ENCODE assay signal across 24 mouse cellular contexts in genomic region chr14:71053788-71054641, GRCm38 (mm10).
DNase-seq lines count a peak whose midpoint lies in the region; ATAC-seq and TF ChIP-seq lines count a peak whose summit lies in the region.
"Had no signal": no experiment of that assay in that cellular context is flagged by ENCODE, and none has a peak within 500 bp of the region (broad histone marks: within the 10 kb centered on the region; RNA-seq: fewer than 3 reads in every experiment).

No protein-coding gene starts in this region.

- peak; percentile 69 for ATAC-seq in hindbrain, embryonic 13.5 days (ENCODE audit: low FRiP score)
- ATAC-seq in midbrain, embryonic 13.5 days, result peak; percentile 45; the same call in 1 of the 2 replicates
- peak; percentile 84; the same call in 1 of the 2 replicates for ATAC-seq in embryonic facial prominence, embryonic 14.5 days (ENCODE audit: low read depth)
- ATAC-seq in midbrain, postnatal 0 days (ENCODE audit: low FRiP score), result no peak
- ATAC-seq: forebrain, embryonic 15.5 days; intestine, postnatal 0 days; liver, postnatal 0 days had no signal

- H3K4me2 ChIP-seq in hindbrain, embryonic 13.5 days, result no peak overlapping the region
- no peak overlapping the region for H3K4me2 ChIP-seq in midbrain, embryonic 13.5 days (replicated peaks)
- no peak overlapping the region for H3K4me2 ChIP-seq in embryonic facial prominence, embryonic 14.5 days (ENCODE audit: low read depth, low read length)
- no peak overlapping the region for H3K4me2 ChIP-seq in midbrain, postnatal 0 days (ENCODE audit: low read depth, low read length, poor library complexity, severe bottlenecking)
- H3K4me2 ChIP-seq: embryonic facial prominence, embryonic 15.5 days; forebrain, embryonic 15.5 days; heart, embryonic 12.5 days; limb, embryonic 12.5 days; liver, embryonic 11.5 days had no signal

- no peak overlapping the region for H3K4me3 ChIP-seq in hindbrain, embryonic 13.5 days
- no peak overlapping the region for H3K4me3 ChIP-seq in hindbrain, embryonic 10.5 days
- H3K4me3 ChIP-seq in midbrain, embryonic 13.5 days (replicated peaks), result no peak overlapping the region
- no peak overlapping the region for H3K4me3 ChIP-seq in midbrain, embryonic 10.5 days
- no peak overlapping the region for H3K4me3 ChIP-seq in embryonic facial prominence, embryonic 14.5 days (ENCODE audit: low read depth, low read length)
- no peak overlapping the region for H3K4me3 ChIP-seq in midbrain, postnatal 0 days (ENCODE audit: low read depth, low read length)
- H3K4me3 ChIP-seq: embryonic facial prominence, embryonic 15.5 days; forebrain, embryonic 15.5 days; heart, embryonic 12.5 days; limb, embryonic 12.5 days; myocyte had no signal

- no peak overlapping the region for H3K27ac ChIP-seq in hindbrain, embryonic 13.5 days
- no peak overlapping the region for H3K27ac ChIP-seq in hindbrain, embryonic 10.5 days
- no peak overlapping the region for H3K27ac ChIP-seq in midbrain, embryonic 13.5 days
- H3K27ac ChIP-seq in midbrain, embryonic 10.5 days (replicated peaks), result no peak overlapping the region
- no peak overlapping the region for H3K27ac ChIP-seq in embryonic facial prominence, embryonic 14.5 days (replicated peaks; ENCODE audit: low read depth, low read length)
- no peak overlapping the region for H3K27ac ChIP-seq in midbrain, postnatal 0 days (ENCODE audit: low read depth, low read length)
- H3K27ac ChIP-seq: embryonic facial prominence, embryonic 15.5 days; forebrain, embryonic 15.5 days; limb, embryonic 12.5 days; macrophage had no signal

- H3K9me3 ChIP-seq in hindbrain, embryonic 13.5 days, result no peaks in the 10 kb centered on the region
- no peaks in the 10 kb centered on the region for H3K9me3 ChIP-seq in hindbrain, embryonic 10.5 days
- no peaks in the 10 kb centered on the region for H3K9me3 ChIP-seq in midbrain, embryonic 13.5 days
- H3K9me3 ChIP-seq in midbrain, embryonic 10.5 days (replicated peaks), result no peaks in the 10 kb centered on the region
- no peaks in the 10 kb centered on the region for H3K9me3 ChIP-seq in embryonic facial prominence, embryonic 14.5 days (ENCODE audit: control insufficient read depth, low read length)
- no peaks in the 10 kb centered on the region for H3K9me3 ChIP-seq in midbrain, postnatal 0 days (ENCODE audit: low read length)
- H3K9me3 ChIP-seq: embryonic facial prominence, embryonic 15.5 days; forebrain, embryonic 15.5 days; heart, embryonic 12.5 days; limb, embryonic 12.5 days had no signal

- H3K27me3 ChIP-seq in hindbrain, embryonic 13.5 days, result no peaks in the 10 kb centered on the region
- H3K27me3 ChIP-seq in hindbrain, embryonic 10.5 days (ENCODE audit: insufficient read depth, poor library complexity, severe bottlenecking), result no peaks in the 10 kb centered on the region
- H3K27me3 ChIP-seq in midbrain, embryonic 13.5 days, result no peaks in the 10 kb centered on the region
- no peaks in the 10 kb centered on the region for H3K27me3 ChIP-seq in midbrain, embryonic 10.5 days (ENCODE audit: low read depth, poor library complexity, severe bottlenecking)
- H3K27me3 ChIP-seq in embryonic facial prominence, embryonic 14.5 days (replicated peaks; ENCODE audit: control insufficient read depth, insufficient read depth, low read length), result no peaks in the 10 kb centered on the region
- no peaks in the 10 kb centered on the region for H3K27me3 ChIP-seq in midbrain, postnatal 0 days (ENCODE audit: insufficient read depth, low read length)
- H3K27me3 ChIP-seq: embryonic facial prominence, embryonic 15.5 days; forebrain, embryonic 15.5 days; heart, embryonic 12.5 days had no signal

- no peak overlapping the region for H3K9ac ChIP-seq in hindbrain, embryonic 13.5 days
- no peak overlapping the region for H3K9ac ChIP-seq in midbrain, embryonic 13.5 days (replicated peaks)
- no peak overlapping the region for H3K9ac ChIP-seq in embryonic facial prominence, embryonic 14.5 days (ENCODE audit: low read depth, low read length)
- no peak overlapping the region for H3K9ac ChIP-seq in midbrain, postnatal 0 days (replicated peaks; ENCODE audit: low read length, poor library complexity, severe bottlenecking)
- H3K9ac ChIP-seq: embryonic facial prominence, embryonic 15.5 days; forebrain, embryonic 15.5 days; heart, embryonic 12.5 days; limb, embryonic 12.5 days; liver, postnatal 0 days had no signal

- TF ChIP-seq CTCF in midbrain, postnatal 0 days (IDR thresholded peaks at IDR 0.05), result no peak

- DNase-seq in hindbrain, embryonic 10.5 days (ENCODE audit: low spot score), result no peak
- DNase-seq in midbrain, embryonic 10.5 days (ENCODE audit: low spot score), result no peak
- no peak for DNase-seq in embryonic facial prominence, embryonic 14.5 days (ENCODE audit: low spot score)
- DNase-seq in midbrain, postnatal 0 days (ENCODE audit: low spot score), result peak; percentile 30
- no peak for DNase-seq in thymus, postnatal 25 days
- DNase-seq: adrenal gland, adult 2 months; cerebellum, adult 11-12 months; cerebellum, postnatal 10 days; gastrocnemius, postnatal 10 days; heart, postnatal 10 days; kidney, postnatal 4 days; liver, postnatal 0 days; right cerebral cortex, postnatal 4 days; thymus, postnatal 14 days had no signal

- no peaks in the 10 kb centered on the region for H3K36me3 ChIP-seq in hindbrain, embryonic 13.5 days
- no peaks in the 10 kb centered on the region for H3K36me3 ChIP-seq in hindbrain, embryonic 10.5 days
- no peaks in the 10 kb centered on the region for H3K36me3 ChIP-seq in midbrain, embryonic 13.5 days
- H3K36me3 ChIP-seq in midbrain, embryonic 10.5 days, result no peaks in the 10 kb centered on the region
- no peaks in the 10 kb centered on the region for H3K36me3 ChIP-seq in embryonic facial prominence, embryonic 14.5 days (ENCODE audit: control insufficient read depth, insufficient read depth, low read length)
- no peaks in the 10 kb centered on the region for H3K36me3 ChIP-seq in midbrain, postnatal 0 days (ENCODE audit: insufficient read depth, low read length)
- H3K36me3 ChIP-seq: embryonic facial prominence, embryonic 15.5 days; forebrain, embryonic 15.5 days; heart, embryonic 12.5 days; limb, embryonic 12.5 days had no signal

- peaks cover 8% of the 10 kb centered on the region; the same call in 1 of the 2 replicates for H3K4me1 ChIP-seq in hindbrain, embryonic 13.5 days (replicated peaks)
- H3K4me1 ChIP-seq in hindbrain, embryonic 10.5 days (replicated peaks), result 0 out of 2 replicates have a peak, but pooled peaks cover 5% of the 10 kb centered on the region
- no peaks in the 10 kb centered on the region for H3K4me1 ChIP-seq in midbrain, embryonic 13.5 days (replicated peaks)
- no peaks in the 10 kb centered on the region for H3K4me1 ChIP-seq in midbrain, embryonic 10.5 days
- no peaks in the 10 kb centered on the region for H3K4me1 ChIP-seq in embryonic facial prominence, embryonic 14.5 days (ENCODE audit: control insufficient read depth, insufficient read depth, low read length)
- H3K4me1 ChIP-seq in midbrain, postnatal 0 days (ENCODE audit: insufficient read depth, low read length), result no peaks in the 10 kb centered on the region
- H3K4me1 ChIP-seq: forebrain, embryonic 15.5 days; heart, embryonic 12.5 days had no signal

- WGBS in hindbrain, embryonic 13.5 days, result 59% methylated on average over 9 of the region's 9 CpGs
- 69% methylated on average over 9 of the region's 9 CpGs for WGBS in hindbrain, embryonic 10.5 days
- WGBS in midbrain, embryonic 13.5 days, result 75% methylated on average over 9 of the region's 9 CpGs
- WGBS in midbrain, embryonic 10.5 days, result 82% methylated on average over 9 of the region's 9 CpGs
- WGBS in embryonic facial prominence, embryonic 14.5 days, result 45% methylated on average over 9 of the region's 9 CpGs
- WGBS in midbrain, postnatal 0 days, result 78% methylated on average over 9 of the region's 9 CpGs
